Mouse (Mus musculus): ENCODE measurements at regions not wholly inside any gene's neighbourhood (a gene's known extent, or its start where the extent isn't known, plus 50 kb on each side); places are given as distances from the start of the nearest gene placed in this dataset.

GRCm38 (mm10) chr10:120666202-120666860, 190.1 kb upstream of the Hmga2 start:
- no peak for DNase-seq

- DNase-seq = no peak
Measured at GRCm38 (mm10) chr10:120665670-120666069, 189.4 kb upstream of the Hmga2 start.

GRCm38 (mm10) chr10:120664419-120664818, 188.2 kb upstream of the Hmga2 start:
- no peak for DNase-seq

GRCm38 (mm10) chr10:120663396-120663795, 187.1 kb upstream of the Hmga2 start:
- peak; percentile 37 for DNase-seq

GRCm38 (mm10) chr10:120660503-120660902, 184.2 kb upstream of the Hmga2 start:
- peak; percentile 47 for DNase-seq

- DNase-seq = no peak
Measured at GRCm38 (mm10) chr10:120655238-120655931, 179.1 kb upstream of the Hmga2 start.

- no peak for DNase-seq
Measured at GRCm38 (mm10) chr10:120652525-120653215, 176.4 kb upstream of the Hmga2 start.

GRCm38 (mm10) chr10:120651845-120652244, 175.6 kb upstream of the Hmga2 start:
- no peak for DNase-seq

GRCm38 (mm10) chr10:120650336-120650735, 174.1 kb upstream of the Hmga2 start:
- DNase-seq = no peak

- DNase-seq = no peak
Measured at GRCm38 (mm10) chr10:120648741-120649140, 172.5 kb upstream of the Hmga2 start.

GRCm38 (mm10) chr10:120648031-120648430, 171.8 kb upstream of the Hmga2 start:
- no peak for DNase-seq

- DNase-seq = no peak
Measured at GRCm38 (mm10) chr10:120647323-120647722, 171.1 kb upstream of the Hmga2 start.

GRCm38 (mm10) chr10:120646862-120647311, 170.6 kb upstream of the Hmga2 start:
- peak; percentile 82 for DNase-seq

GRCm38 (mm10) chr10:120640847-120641246, 164.6 kb upstream of the Hmga2 start:
- no peak for DNase-seq

- no peak for DNase-seq
Measured at GRCm38 (mm10) chr10:120638316-120638715, 162.0 kb upstream of the Hmga2 start.

- DNase-seq = no peak
Measured at GRCm38 (mm10) chr10:120635818-120636543, 159.7 kb upstream of the Hmga2 start.

- no peak for DNase-seq
Measured at GRCm38 (mm10) chr10:120635194-120635593, 158.9 kb upstream of the Hmga2 start.

GRCm38 (mm10) chr10:120632071-120632470, 155.8 kb upstream of the Hmga2 start:
- no peak for DNase-seq

GRCm38 (mm10) chr10:120628066-120628465, 151.8 kb upstream of the Hmga2 start:
- DNase-seq = no peak

GRCm38 (mm10) chr10:120625474-120625873, 149.2 kb upstream of the Hmga2 start:
- DNase-seq = no peak

GRCm38 (mm10) chr10:120624203-120624942, 148.1 kb upstream of the Hmga2 start:
- DNase-seq = peak; percentile 49

GRCm38 (mm10) chr10:120616406-120617015, 140.2 kb upstream of the Hmga2 start:
- DNase-seq = no peak
